Mouse (Mus musculus) stomach, postnatal 0 days (tissue): ENCODE measurements around the gene Kctd15. TPM values are rescaled to one million over a fixed set of nuclear protein-coding genes. Genes with fewer than 3 reads are reported as not detected.

Experiments
- ATAC-seq: fragments of 200-750 bp; cut with Nextera tagmentation; 2 replicates; pipeline ENCODE4 v1.8.0; 2017; ENCODE audit not compliant: low FRiP score, low TSS enrichment
- DNase-seq: peaks from one replicate; pipeline ENCODE4 v3.0.0-alpha.2; 2016; ENCODE audit warnings: low spot score
- H3K27ac ChIP-seq: fragments of 300-500 bp; sonication (generic); replicated peaks from 2 replicates; pipeline ENCODE4 v1.5.1; 2014; ENCODE audit warnings: mild to moderate bottlenecking, control low read depth
- H3K27me3 ChIP-seq: fragments of 300-500 bp; sonication (generic); 2 replicates; pipeline ENCODE4 v1.6.1; 2014; ENCODE audit warnings: low read length; ENCODE audit not compliant: control insufficient read depth, insufficient read depth
- H3K36me3 ChIP-seq: fragments of 300-500 bp; sonication (generic); 2 replicates; pipeline ENCODE4 v1.6.1; 2014; ENCODE audit warnings: low read length, mixed read lengths; ENCODE audit not compliant: control insufficient read depth, insufficient read depth
- H3K4me1 ChIP-seq: fragments of 300-500 bp; sonication (generic); replicated peaks from 2 replicates; pipeline ENCODE4 v1.6.1; 2014; ENCODE audit warnings: antibody characterized with exemption; ENCODE audit not compliant: control insufficient read depth, insufficient read depth
- H3K4me2 ChIP-seq: fragments of 300-500 bp; sonication (generic); replicated peaks from 2 replicates; pipeline ENCODE4 v1.6.1; 2014; ENCODE audit warnings: low read depth, mild to moderate bottlenecking, control low read depth, moderate library complexity
- H3K4me3 ChIP-seq: fragments of 300-500 bp; sonication (generic); 2 replicates; pipeline ENCODE4 v1.5.1; 2014; ENCODE audit warnings: low read depth, low read length, control low read depth
- H3K9ac ChIP-seq: fragments of 300-500 bp; sonication (generic); 2 replicates; pipeline ENCODE4 v1.6.1; 2014; ENCODE audit warnings: mild to moderate bottlenecking, low read length, control low read depth, mixed read lengths
- H3K9me3 ChIP-seq: fragments of 300-500 bp; sonication (generic); 2 replicates; pipeline ENCODE4 v1.6.1; 2016; ENCODE audit warnings: low read length; ENCODE audit not compliant: control insufficient read depth
- CTCF ChIP-seq: IDR thresholded peaks from 2 replicates; pipeline ENCODE4 v1.5.1; 2016; ENCODE audit warnings: antibody characterized with exemption, low read depth, mild to moderate bottlenecking, moderate library complexity
- EP300 ChIP-seq: optimal IDR thresholded peaks from 2 replicates; pipeline ENCODE3; 2016; ENCODE audit warnings: antibody characterized with exemption
- WGBS: fragments of 180-500 bp; shearing (Covaris S2); extraction: QIAGEN DNeasy Blood & Tissue Kit; methylation state at CpG from one replicate; pipeline ENCODE4 v1.1.7; 2014; 5-methylcytosine and 5-hydroxymethylcytosine counted together
- polyA plus RNA-seq: library from polyadenylated mRNA; unstranded; fragments of >200 nt; fragmentation: Nextera tagmentation; extraction: Ambion mirVana; gene quantifications from 2 replicates; pipeline ENCODE4 v1.2.1, GENCODE M21; 2015

Kctd15 gene
- polyA plus RNA-seq, 1 experiment from 2014 or later = 17.5 TPM

DNA sequence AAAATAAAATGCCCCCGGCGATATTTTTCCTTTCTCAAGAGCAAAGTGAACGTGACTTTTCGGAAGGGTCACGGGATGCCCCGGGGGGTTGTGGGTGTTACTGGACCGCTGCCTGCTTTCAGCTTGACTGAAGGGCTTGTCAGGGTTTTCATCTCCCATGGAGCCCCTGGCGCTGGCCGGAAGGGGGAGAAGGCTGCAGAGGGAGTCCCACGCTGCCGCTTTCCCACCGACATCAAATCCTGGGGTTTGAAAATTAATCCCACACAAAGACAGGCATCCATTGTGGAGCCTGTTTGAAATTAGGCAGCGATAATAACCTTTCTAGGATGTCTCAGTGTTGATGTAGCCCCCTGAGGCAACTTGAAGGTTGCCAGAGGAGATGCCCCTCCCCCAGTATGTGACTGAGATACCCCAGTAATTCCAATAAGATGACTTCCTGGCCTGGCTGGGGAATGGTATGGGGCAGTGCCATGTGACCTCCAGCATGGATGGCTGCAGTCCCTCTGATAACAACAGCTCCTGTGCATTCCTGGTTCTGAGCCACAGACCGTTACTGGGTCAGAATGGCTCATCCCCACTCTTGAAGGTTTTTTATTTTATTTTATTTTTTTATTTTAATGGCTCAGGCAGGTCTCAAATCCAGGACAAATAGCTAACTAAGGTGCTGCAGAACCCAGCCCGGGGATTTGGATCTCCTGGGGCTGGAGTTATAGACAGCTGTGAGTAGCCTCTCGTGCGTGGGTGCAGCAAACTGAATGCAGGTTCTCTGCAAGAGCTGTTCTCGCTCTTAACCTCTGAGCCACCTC, 61.8 kb downstream of the Kctd15 start:
- no peaks in the 10 kb centered on the region for H3K9me3 ChIP-seq

DNA sequence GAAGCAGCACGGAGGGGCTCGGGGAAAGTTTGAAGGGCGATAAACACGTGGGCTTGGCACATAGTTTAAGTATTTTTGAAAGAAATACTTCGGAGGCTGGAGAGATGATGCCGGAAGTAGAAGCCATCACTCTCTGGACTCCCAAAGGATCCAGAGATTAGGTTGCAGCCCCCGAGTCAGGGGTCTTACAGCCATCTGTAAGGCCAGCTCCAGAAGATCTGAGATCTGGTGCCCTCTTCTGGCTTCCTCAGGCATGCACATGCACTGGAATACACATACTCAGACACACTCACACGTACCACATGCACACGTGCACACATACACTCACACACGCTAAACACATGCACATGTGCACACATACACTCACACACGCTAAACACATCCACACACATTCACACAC, 65.8 kb downstream of the Kctd15 start:
- H3K4me3 ChIP-seq = no peak overlapping the region
- TF ChIP-seq CTCF (peak; percentile 29), EP300 (no peak)
- no peaks in the 10 kb centered on the region for H3K9me3 ChIP-seq
- DNase-seq = no peak
- H3K36me3 ChIP-seq = no peaks in the 10 kb centered on the region
- no peak overlapping the region for H3K27ac ChIP-seq
- no peaks in the 10 kb centered on the region for H3K4me1 ChIP-seq
- 91% methylated on average over 11 of the region's 11 CpGs for WGBS
- no peaks in the 10 kb centered on the region for H3K27me3 ChIP-seq
- no peak overlapping the region for H3K4me2 ChIP-seq
- H3K9ac ChIP-seq = no peak overlapping the region
- no peak for ATAC-seq

More for the DNA sequence above, 61.8 kb downstream of the Kctd15 start:
- Histone ChIP-seq H3K9ac (peak overlapping the region; percentile 2; the same call in 1 of the 2 replicates), H3K27ac (no peak overlapping the region), H3K4me1 (no peaks in the 10 kb centered on the region), H3K4me2 (peak overlapping the region; percentile 37), H3K36me3 (no peaks in the 10 kb centered on the region), H3K27me3 (no peaks in the 10 kb centered on the region), H3K4me3 (0 out of 2 replicates have a peak overlapping the region, but pooled peaks have one; percentile 1)
- ATAC-seq (no peak), DNase-seq (peak; percentile 34)
- 30% methylated on average over 18 of the region's 18 CpGs for WGBS
- TF ChIP-seq EP300 (no peak), CTCF (peak; percentile 15; the same call in 1 of the 2 replicates)

Other genes with a start within 250 kb of the Kctd15 start
- 1.3 and 1.8 TPM in 2 replicates for gene Chst8, start 156.0 kb upstream of the Kctd15 start, polyA plus RNA-seq